Mouse (Mus musculus) midbrain, embryonic 10.5 days (tissue): Measurements from ENCODE around the gene Ythdf2. TPM values are rescaled to one million over a fixed set of nuclear protein-coding genes. Genes with fewer than 3 reads are reported as not detected.

Source experiments
- DNase-seq: peaks from one replicate; pipeline ENCODE4 v3.0.0-alpha.2; 2017; ENCODE audit warnings: low spot score
- H3K27ac ChIP-seq: fragments of 300-500 bp; sonication (generic); replicated peaks from 2 replicates; pipeline ENCODE4 v1.5.1; 2016; ENCODE audit warnings: mild to moderate bottlenecking
- H3K27me3 ChIP-seq: fragments of 300-500 bp; sonication (generic); 2 replicates; pipeline ENCODE4 v1.6.1; 2016; ENCODE audit warnings: low read depth, mild to moderate bottlenecking; ENCODE audit not compliant: poor library complexity, severe bottlenecking
- H3K36me3 ChIP-seq: fragments of 300-500 bp; sonication (generic); 2 replicates; pipeline ENCODE4 v1.6.1; 2016; ENCODE audit warnings: mild to moderate bottlenecking, moderate library complexity
- H3K4me1 ChIP-seq: fragments of 300-500 bp; sonication (generic); 2 replicates; pipeline ENCODE4 v1.6.1; 2016
- H3K4me3 ChIP-seq: fragments of 300-500 bp; sonication (generic); 2 replicates; pipeline ENCODE4 v1.5.1; 2016; ENCODE audit warnings: mild to moderate bottlenecking, moderate library complexity
- H3K9me3 ChIP-seq: fragments of 300-500 bp; sonication (generic); replicated peaks from 2 replicates; pipeline ENCODE4 v1.6.1; 2016; ENCODE audit warnings: mild to moderate bottlenecking
- WGBS: fragments of 180-500 bp; shearing (Covaris S2); methylation state at CpG from one replicate; pipeline ENCODE4 v1.1.7; 2016; 5-methylcytosine and 5-hydroxymethylcytosine counted together
- polyA plus RNA-seq: library from polyadenylated mRNA; unstranded; fragments of >200 nt; fragmentation: Nextera tagmentation; extraction: Ambion mirVana; gene quantifications from 2 replicates; pipeline ENCODE4 v1.2.1, GENCODE M21; 2016

Gene Ythdf2
- polyA plus RNA-seq, 1 experiment from 2014 or later = 150 TPM

GRCm38 (mm10) chr4:132198285-132198712 is 13.8 kb downstream of the Ythdf2 start:
- 80% methylated on average over 4 of the region's 4 CpGs for WGBS
- Histone ChIP-seq H3K27me3 (no peaks in the 10 kb centered on the region), H3K9me3 (no peaks in the 10 kb centered on the region), H3K4me3 (no peak overlapping the region), H3K4me1 (peaks cover 25% of the 10 kb centered on the region), H3K27ac (no peak overlapping the region), H3K36me3 (peaks cover 98% of the 10 kb centered on the region)
- DNase-seq = no peak

DNA sequence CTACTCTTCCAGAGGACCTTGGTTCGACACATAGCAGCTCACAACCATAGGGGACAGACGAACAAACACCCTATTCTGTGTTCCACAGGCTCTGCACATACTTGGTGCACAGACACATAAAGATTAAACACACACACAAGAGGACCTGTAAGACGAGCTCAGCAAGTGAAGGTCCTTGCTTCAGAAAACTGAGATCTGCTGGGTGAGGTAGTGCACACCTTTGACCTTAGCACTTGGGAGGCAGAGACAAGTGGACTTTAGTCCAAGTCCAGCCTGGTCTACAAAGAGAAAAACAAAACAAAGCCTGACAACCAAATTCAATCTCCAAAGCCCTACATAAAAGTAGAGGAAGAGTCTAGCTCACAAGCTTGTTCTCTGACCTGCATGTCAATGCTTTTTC is 17.1 kb downstream of the Ythdf2 start:
- Histone ChIP-seq H3K36me3 (peaks cover 94% of the 10 kb centered on the region), H3K9me3 (no peaks in the 10 kb centered on the region), H3K4me3 (no peak overlapping the region), H3K27ac (no peak overlapping the region), H3K4me1 (peaks cover 9% of the 10 kb centered on the region; the same call in 1 of the 2 replicates), H3K27me3 (no peaks in the 10 kb centered on the region)
- DNase-seq = no peak
- WGBS = 93% methylated on average over 3 of the region's 3 CpGs

DNA sequence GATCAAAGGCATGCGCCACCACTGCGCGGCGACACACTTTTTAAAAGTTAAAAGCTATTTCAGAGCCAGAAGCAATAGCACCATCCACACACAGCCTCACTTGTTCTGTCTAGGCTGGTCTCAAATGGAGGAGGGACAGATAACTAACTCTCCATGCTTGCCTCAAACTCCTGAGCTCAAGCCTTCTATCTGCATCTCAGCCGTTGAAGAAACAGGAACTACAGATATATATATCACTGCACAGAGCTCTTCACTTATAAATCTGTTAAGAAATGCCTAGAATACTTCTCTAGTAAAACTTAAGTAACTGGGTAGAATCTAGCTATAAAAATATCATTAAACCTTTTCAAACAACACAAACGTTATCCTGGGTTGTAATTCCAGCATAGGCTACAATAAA is 17.7 kb downstream of the Ythdf2 start:
- Histone ChIP-seq H3K4me3 (no peak overlapping the region), H3K27me3 (no peaks in the 10 kb centered on the region), H3K9me3 (no peaks in the 10 kb centered on the region), H3K27ac (no peak overlapping the region), H3K4me1 (peaks cover 5% of the 10 kb centered on the region; the same call in 1 of the 2 replicates), H3K36me3 (peaks cover 94% of the 10 kb centered on the region)
- DNase-seq = no peak
- 96% methylated on average over 6 of the region's 6 CpGs for WGBS

DNA sequence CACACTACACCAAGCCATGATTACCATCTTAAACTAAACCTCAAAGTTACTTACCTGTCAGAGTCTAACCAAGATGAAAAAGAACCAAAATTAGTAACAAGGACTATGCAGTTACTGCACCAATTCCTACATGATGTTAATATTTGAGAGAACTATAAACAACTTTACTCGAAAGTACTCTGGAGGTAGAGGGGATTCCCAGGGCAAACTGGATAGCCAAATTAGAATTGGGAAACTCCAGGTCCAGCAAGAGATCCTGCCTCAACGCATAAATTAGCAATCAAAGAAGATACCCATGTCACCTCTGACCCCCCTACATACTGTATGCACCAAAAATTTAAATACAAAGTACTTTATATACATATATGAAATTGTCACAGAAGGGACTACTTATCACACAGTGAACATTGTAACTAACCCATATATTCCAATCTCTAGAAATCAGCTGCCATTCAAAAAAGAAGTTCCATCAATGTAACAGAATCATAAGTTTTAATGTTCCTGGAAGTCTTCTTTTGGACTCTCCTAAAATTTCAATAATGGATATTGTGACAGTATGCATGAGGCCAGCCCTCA is 24.2 kb downstream of the Ythdf2 start:
- H3K36me3 ChIP-seq = peaks cover 89% of the 10 kb centered on the region
- WGBS = 95% methylated on average over 2 of the region's 2 CpGs

GRCm38 (mm10) chr4:132183162-132183561 is 28.9 kb downstream of the Ythdf2 start:
- Histone ChIP-seq H3K4me1 (no peaks in the 10 kb centered on the region), H3K27me3 (no peaks in the 10 kb centered on the region), H3K27ac (no peak overlapping the region), H3K9me3 (no peaks in the 10 kb centered on the region), H3K4me3 (no peak overlapping the region), H3K36me3 (peaks cover 69% of the 10 kb centered on the region)
- 97% methylated on average over 3 of the region's 3 CpGs for WGBS
- no peak for DNase-seq

More for the DNA sequence above, 24.2 kb downstream of the Ythdf2 start:
- no peak overlapping the region for H3K27ac ChIP-seq
- H3K4me1 ChIP-seq = no peaks in the 10 kb centered on the region
- DNase-seq = no peak
- no peaks in the 10 kb centered on the region for H3K9me3 ChIP-seq
- no peaks in the 10 kb centered on the region for H3K27me3 ChIP-seq
- no peak overlapping the region for H3K4me3 ChIP-seq

- H3K9me3 ChIP-seq = no peaks in the 10 kb centered on the region
- 72% methylated on average over 22 of the region's 22 CpGs for WGBS
- no peaks in the 10 kb centered on the region for H3K4me1 ChIP-seq
- no peak overlapping the region for H3K4me3 ChIP-seq
- peaks cover 57% of the 10 kb centered on the region for H3K36me3 ChIP-seq
- H3K27ac ChIP-seq = no peak overlapping the region
- DNase-seq = no peak
- H3K27me3 ChIP-seq = no peaks in the 10 kb centered on the region
Observed at GRCm38 (mm10) chr4:132181721-132182658, 30.1 kb downstream of the Ythdf2 start.

DNA sequence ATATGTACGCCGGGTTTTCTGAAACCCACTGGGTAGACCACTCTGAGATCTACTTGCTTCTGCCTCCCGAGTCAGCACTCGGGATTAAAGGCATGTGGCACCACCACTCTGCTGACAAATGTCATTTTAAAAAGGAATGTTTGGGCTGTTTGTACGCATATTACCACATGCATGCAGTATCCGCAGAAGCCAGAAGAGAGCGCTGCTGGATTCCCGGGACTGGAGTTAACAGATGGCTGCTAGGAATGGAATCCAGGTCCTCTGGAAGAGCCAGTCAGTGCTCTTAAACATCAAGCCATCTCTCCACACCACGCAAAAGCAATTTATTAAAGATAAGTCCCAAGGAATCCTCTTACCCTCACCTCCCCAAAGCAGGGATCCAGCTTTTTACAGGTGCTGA is 31.4 kb downstream of the Ythdf2 start:
- Histone ChIP-seq H3K36me3 (peaks cover 50% of the 10 kb centered on the region), H3K4me3 (no peak overlapping the region), H3K9me3 (no peaks in the 10 kb centered on the region), H3K27ac (no peak overlapping the region), H3K4me1 (no peaks in the 10 kb centered on the region), H3K27me3 (no peaks in the 10 kb centered on the region)
- WGBS = 78% methylated on average over 9 of the region's 9 CpGs
- peak; percentile 40 for DNase-seq

GRCm38 (mm10) chr4:132178630-132179059 is 33.5 kb downstream of the Ythdf2 start:
- no peak overlapping the region for H3K27ac ChIP-seq
- no peaks in the 10 kb centered on the region for H3K4me1 ChIP-seq
- H3K36me3 ChIP-seq = peaks cover 30% of the 10 kb centered on the region
- WGBS = 10% methylated on average over 10 of the region's 10 CpGs
- no peaks in the 10 kb centered on the region for H3K9me3 ChIP-seq
- DNase-seq = peak; percentile 61
- no peaks in the 10 kb centered on the region for H3K27me3 ChIP-seq
- H3K4me3 ChIP-seq = no peak overlapping the region

DNA sequence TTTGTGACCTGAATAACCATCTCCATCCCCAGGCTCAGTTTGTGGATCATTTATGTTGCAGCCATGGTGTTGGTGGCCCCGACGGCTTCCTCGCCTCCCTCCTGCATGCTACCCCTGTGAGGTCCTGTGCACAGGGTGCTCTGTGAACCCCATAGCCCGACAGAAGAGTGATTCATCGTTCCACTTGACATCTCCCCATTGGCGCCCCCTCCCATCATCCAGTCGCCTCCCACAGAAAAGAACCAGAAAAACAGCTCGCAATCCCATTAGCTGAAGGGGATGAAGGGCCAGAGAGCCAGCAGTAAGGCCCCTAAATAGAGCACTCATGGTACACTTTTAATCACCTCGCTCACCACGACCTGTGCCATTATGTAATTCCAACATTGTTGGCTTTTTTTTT is 35.6 kb downstream of the Ythdf2 start:
- Histone ChIP-seq H3K36me3 (peaks cover 9% of the 10 kb centered on the region), H3K27ac (no peak overlapping the region), H3K9me3 (no peaks in the 10 kb centered on the region), H3K4me3 (no peak overlapping the region), H3K27me3 (no peaks in the 10 kb centered on the region), H3K4me1 (peaks cover 9% of the 10 kb centered on the region)
- DNase-seq = no peak
- 59% methylated on average over 10 of the region's 10 CpGs for WGBS

DNA sequence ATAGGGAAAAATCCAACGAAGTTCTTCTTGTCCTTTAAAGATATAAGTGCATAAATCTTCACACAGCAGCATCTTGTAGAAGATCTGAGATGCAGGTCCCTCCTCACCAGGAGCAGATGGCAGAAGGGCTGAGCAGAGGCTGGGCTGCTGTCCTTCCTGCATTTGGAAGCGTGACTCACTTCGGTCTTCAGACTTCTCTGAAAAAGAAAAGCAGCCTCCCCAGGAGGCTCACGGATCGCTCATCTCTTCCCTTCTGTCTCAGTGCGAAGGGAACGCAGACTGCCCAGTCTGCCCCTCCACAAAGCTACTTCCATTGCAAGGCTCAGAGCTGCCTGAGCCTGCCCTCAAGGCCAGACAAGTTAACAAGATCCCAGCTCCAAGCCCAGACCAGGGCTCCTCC is 41.2 kb downstream of the Ythdf2 start:
- no peak for DNase-seq
- WGBS = 24% methylated on average over 7 of the region's 7 CpGs
- Histone ChIP-seq H3K4me3 (no peak overlapping the region), H3K27me3 (no peaks in the 10 kb centered on the region), H3K4me1 (peaks cover 25% of the 10 kb centered on the region), H3K27ac (no peak overlapping the region), H3K9me3 (no peaks in the 10 kb centered on the region), H3K36me3 (no peaks in the 10 kb centered on the region)

DNA sequence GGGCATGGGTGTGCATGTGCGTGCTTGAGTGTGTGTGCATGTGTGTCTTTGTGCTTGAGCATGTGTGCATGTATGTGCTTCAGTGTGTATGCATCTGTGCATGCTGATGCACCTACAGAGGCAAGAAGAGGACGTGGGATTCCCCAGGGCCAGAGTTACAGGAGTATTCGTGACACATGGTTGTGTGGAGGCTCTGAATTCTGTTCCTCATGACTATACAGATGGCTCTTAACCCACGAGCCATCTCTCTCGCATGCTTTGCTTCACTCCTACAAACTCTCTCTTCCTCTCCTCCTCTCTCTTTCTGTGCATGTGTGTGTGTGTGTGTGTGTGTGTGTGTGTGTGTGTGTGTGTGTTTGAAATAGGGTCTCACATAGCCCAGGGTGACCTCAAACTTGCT is 42.3 kb downstream of the Ythdf2 start:
- Histone ChIP-seq H3K4me3 (no peak overlapping the region), H3K27me3 (no peaks in the 10 kb centered on the region), H3K36me3 (no peaks in the 10 kb centered on the region), H3K4me1 (peaks cover 30% of the 10 kb centered on the region), H3K27ac (no peak overlapping the region), H3K9me3 (no peaks in the 10 kb centered on the region)
- no peak for DNase-seq
- WGBS = 88% methylated on average over 5 of the region's 5 CpGs

DNA sequence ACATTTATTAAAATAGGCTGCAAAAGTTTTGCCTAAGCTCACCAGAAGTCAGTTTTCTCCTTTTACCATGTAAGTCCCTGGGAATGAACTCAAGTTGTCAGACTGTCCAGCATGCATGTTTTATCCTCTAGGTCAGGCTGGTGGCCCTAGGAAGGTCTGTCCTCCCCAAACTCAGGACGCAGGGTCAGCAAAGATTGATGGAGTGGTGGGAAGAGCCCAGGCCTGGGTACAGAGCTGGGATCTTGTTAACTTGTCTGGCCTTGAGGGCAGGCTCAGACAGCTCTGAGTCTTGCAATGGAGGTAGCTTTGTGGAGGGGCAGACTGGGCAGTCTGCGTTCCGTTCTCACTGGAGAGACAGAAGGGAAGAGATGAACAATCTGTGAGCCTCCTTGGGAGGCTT is 42.8 kb downstream of the Ythdf2 start:
- no peaks in the 10 kb centered on the region for H3K9me3 ChIP-seq
- H3K4me1 ChIP-seq = peaks cover 30% of the 10 kb centered on the region
- no peaks in the 10 kb centered on the region for H3K27me3 ChIP-seq
- no peak for DNase-seq
- H3K36me3 ChIP-seq = no peaks in the 10 kb centered on the region
- WGBS = 89% methylated on average over 3 of the region's 3 CpGs
- H3K27ac ChIP-seq = no peak overlapping the region
- H3K4me3 ChIP-seq = no peak overlapping the region

DNA sequence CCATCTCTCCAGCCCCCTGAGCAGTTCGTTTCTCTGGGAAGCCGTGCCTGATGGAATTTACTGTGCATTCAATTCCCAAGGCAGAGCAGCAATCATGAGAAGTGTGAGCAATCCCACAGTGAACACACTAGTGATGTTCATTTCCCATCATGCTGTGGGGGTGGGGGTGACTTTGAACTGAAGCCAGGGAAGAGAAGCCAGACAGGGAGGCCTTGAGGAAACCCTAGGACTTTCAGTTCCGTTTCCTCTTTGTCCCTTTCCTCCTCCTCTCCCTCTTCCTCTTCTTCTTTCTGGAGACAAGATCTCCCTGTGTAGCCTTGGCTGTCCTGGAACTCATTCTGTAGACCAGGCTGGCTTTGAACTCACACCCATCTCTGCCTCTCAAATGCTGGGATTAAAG is 44.7 kb downstream of the Ythdf2 start:
- no peak overlapping the region for H3K4me3 ChIP-seq
- no peak overlapping the region for H3K27ac ChIP-seq
- H3K27me3 ChIP-seq = no peaks in the 10 kb centered on the region
- whole genome bisulfite sequencing = 90% methylated on average over 3 of the region's 3 CpGs
- H3K36me3 ChIP-seq = no peaks in the 10 kb centered on the region
- peaks cover 21% of the 10 kb centered on the region for H3K4me1 ChIP-seq
- H3K9me3 ChIP-seq = no peaks in the 10 kb centered on the region
- no peak for DNase-seq
